Mouse (Mus musculus): Measurements from ENCODE around the gene Akap1. TPM values are rescaled to one million over a fixed set of nuclear protein-coding genes. Genes with fewer than 3 reads are reported as not detected.

Gene Akap1
- total RNA-seq, 2 experiments from 2014 or later: 43.6 to 47.6 TPM

DNA sequence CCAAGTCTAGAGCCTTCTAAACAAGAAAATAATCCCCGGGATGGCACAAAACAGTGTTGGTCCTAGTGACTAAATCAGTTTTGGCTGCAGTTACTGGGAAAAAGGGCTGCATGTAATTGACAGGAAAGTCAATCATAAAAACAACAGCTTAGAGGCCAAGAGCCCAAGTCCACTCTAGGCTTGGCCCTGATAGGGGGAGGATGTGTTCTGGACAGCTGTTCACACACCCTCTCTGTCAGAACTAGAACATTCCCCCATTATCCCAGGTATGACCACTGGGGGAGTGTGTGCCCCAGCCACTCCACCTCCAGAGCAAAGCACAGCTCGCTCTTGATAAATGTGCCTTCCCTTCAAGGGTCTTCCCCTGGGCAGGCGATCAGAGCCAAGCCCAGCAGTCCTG is 14.7 kb downstream of the Akap1 start:
- intact Hi-C loops (cut with DNase I): no loop called here
- DNase-seq (ENCODE audit: extremely low spot score in 1 of 2, low spot score in 2 of 2): no peak

DNA sequence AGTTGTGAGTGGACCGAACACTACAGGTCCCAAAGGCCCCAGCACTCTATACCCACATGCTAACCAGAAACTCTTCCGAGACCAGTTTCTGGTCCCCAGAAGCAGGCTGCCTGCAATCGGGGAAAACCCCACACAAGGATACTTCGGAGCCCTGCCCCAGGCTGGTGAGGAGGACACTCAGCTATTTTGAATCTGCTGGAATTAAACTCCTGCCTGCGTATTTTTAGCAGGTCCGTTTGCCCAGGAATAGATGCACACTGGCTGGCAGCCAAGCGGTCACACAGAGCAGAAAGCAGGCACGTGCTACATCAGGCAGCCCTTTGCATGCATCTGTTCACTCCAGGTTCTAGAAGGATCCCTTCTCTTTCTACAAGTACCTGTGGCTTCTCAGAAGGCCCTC is 15.1 kb downstream of the Akap1 start:
- intact Hi-C loops (cut with DNase I): no loop called here
- peak; percentile 62 to 80 for DNase-seq (ENCODE audit: extremely low spot score in 1 of 2, low spot score in 2 of 2)

DNA sequence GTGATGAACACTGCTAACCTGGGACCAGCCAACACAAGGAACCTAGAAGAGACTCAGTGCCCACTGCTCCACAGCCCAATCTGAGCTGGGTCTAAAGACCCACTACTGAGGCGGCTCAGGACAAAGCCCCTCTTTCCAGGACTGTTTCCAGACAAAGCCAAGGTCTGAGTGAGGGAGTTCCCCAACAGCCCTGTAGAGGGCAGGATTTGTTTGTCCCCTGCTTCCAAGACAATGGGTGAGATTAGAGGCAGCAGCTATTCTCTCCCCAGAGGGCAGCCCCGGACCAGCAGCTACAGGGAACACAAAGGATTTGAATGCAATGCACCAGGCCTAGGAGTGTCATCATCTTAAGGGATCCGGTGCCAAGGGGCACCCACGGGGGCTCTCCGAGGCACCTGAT is 15.8 kb downstream of the Akap1 start:
- intact Hi-C loops (cut with DNase I): no loop called here
- peak in 1 of 2 experiments; percentile 65 for DNase-seq (ENCODE audit: extremely low spot score in 1 of 2, low spot score in 2 of 2)

DNA sequence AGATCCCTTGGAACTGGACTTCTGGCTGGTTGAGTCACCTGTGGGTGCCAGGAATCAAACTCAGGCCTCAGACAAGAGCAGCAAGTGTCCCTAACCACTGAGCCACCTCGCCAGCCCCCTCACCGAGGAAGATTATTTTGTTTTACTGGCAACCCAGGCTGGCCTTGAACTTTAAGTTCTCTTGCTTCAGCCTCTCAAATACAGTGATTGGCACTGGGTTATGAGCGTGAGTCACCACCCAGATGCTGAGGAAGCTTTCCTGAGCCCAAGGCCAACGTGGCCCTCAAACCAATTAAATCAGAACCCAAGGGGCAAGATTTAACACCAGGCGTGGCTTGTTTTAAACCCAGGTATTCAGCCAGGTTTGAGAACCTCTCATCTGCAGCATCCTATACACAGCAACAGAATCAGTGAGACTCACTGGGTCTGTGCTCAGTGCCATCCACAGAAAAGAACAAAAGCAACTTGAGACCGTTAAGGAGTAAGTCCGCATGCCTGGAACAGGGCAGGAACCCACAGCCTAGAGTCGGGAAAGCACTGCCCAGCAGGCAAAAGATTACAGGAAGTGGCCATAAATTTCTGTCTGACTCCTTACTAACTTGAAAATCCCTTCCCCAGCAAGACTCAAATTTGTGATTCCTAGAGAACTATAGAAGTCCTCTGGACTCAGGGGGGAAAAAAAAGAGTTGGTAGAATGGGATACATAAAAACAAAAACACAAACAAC is 16.9 kb downstream of the Akap1 start:
- intact Hi-C loops (cut with DNase I): no loop called here
- DNase-seq (ENCODE audit: extremely low spot score in 1 of 2, low spot score in 2 of 2): no peak

DNA sequence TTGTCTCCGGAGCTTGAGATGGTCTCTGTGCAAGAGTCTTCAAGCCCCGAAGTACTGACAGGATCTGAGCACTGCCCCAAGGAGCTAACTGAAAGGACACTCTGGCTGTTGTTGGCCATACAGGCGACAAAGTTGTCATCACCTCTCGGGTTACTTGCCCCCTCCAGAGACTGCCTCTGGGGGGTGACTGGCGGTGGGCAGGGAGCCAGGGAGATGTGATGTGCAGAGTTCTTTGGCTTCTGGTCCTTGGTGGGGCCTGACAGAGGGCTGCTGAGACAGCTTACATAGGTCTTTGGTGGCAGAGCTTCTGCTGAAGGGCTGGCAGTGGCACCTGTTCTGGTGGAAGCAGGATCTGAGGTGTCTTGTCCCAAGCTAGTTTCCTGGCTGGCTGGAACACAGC is 20.0 kb downstream of the Akap1 start:
- DNase-seq (ENCODE audit: extremely low spot score in 1 of 2, low spot score in 2 of 2): no peak
- intact Hi-C loops (cut with DNase I): no loop called here

- intact Hi-C loops (cut with DNase I): no loop called here
- DNase-seq (ENCODE audit: extremely low spot score in 1 of 2, low spot score in 2 of 2): no peak
Measured at GRCm38 (mm10) chr11:88843305-88843704, 21.1 kb downstream of the Akap1 start.

DNA sequence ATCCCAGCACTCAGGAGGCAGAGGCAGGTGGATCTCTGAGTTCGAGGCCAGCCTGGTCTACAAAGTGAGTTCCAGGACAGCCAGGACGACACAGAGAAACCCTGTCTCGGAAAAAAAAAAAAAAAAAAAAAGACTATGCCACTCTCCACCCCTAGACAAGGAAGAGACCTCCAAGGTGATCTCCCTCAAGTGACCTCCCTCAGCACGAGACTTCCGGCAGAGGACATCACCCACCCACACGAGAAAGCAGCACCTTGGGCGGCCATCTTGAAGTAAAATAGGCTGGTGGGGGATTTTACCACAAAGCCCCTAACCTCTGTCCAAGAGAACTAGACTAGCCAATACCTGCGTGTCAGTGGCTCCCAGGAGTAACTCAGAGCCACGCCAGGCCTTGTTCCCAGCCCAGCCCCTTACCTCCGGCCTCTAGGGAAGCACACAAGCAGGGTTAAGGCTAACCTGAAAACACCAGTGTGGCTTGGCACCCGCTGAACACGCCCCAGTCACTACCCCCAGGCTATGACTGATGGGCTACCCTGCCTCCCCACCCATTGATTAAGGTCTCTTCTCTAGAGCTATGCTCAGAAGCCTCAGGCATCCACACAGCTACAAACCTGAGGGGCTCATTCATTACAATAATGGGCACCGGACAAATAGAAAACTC is 21.9 kb downstream of the Akap1 start:
- DNase-seq (ENCODE audit: extremely low spot score in 1 of 2, low spot score in 2 of 2): no peak
- intact Hi-C loops (cut with DNase I): no loop called here

DNA sequence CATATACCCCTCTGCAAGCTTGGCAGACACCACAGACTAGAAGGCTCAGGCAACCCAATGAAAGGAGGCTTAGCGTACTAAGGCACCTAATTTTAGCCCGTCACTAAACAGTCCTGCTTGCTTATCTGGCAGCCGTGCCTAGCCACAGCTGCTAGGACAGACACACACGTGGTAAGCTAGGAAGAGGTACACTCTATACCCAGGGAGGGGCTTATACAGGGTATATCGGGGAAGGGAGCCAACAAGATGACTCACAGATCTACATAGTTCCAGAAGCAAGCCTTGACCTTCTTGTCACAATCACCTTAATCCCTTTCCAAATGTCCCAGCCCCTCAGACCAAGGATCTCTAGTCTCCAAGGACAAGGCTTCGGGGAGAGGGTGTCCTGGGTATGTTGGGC is 23.0 kb downstream of the Akap1 start:
- DNase-seq (ENCODE audit: extremely low spot score in 1 of 2, low spot score in 2 of 2): no peak
- intact Hi-C loops (cut with DNase I): no loop called here

GRCm38 (mm10) chr11:88840724-88841350 is 23.5 kb downstream of the Akap1 start:
- no peak for DNase-seq (ENCODE audit: extremely low spot score in 1 of 2, low spot score in 2 of 2)

GRCm38 (mm10) chr11:88840292-88840691 is 24.1 kb downstream of the Akap1 start:
- intact Hi-C loops (cut with DNase I): no loop called here
- DNase-seq (ENCODE audit: extremely low spot score in 1 of 2, low spot score in 2 of 2): no peak

More at GRCm38 (mm10) chr11:88840724-88841350, 23.5 kb downstream of the Akap1 start:
- intact Hi-C loops (cut with DNase I): no loop called here

DNA sequence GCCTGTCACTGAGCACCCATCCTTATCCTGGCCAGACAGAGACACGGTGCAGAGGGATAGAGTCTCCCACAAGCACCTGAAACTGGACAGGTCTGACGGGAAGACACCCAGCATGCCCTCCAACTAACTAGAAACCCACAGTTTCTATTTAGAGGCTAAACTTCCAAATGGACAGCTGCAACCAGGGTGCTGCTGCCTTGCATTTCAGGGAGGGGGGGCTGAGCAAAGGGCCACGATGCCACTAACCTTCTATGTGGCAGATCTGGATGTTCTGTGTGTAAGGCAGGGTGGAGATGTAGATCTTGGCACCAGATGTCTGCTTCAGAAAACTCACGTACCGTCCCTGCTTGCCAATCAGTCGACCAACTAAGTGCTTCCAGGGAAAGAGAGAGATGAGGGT is 25.0 kb downstream of the Akap1 start:
- DNase-seq (ENCODE audit: extremely low spot score in 1 of 2, low spot score in 2 of 2): no peak
- intact Hi-C loops (cut with DNase I): no loop called here

DNA sequence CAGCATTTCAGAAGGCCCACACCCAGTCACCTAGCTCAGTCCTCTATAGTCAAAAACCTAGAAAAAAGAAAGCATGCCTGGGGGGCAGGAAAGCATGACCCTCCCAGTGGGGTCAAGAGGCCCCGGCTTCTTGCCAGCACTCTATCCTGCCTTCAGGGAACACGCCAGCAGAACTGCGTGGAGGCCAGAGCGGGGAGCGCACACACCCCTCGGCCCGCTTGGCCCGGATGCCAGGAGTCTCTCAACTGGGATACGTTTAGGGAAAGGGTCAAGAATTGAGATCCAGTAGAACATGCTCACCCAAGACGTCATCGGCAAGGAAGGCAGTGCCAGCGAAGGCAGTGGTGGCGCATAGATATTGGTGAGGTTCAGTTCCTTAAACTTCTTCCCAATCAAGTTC is 25.8 kb downstream of the Akap1 start:
- intact Hi-C loops (cut with DNase I): no loop called here
- DNase-seq (ENCODE audit: extremely low spot score in 1 of 2, low spot score in 2 of 2): no peak

DNA sequence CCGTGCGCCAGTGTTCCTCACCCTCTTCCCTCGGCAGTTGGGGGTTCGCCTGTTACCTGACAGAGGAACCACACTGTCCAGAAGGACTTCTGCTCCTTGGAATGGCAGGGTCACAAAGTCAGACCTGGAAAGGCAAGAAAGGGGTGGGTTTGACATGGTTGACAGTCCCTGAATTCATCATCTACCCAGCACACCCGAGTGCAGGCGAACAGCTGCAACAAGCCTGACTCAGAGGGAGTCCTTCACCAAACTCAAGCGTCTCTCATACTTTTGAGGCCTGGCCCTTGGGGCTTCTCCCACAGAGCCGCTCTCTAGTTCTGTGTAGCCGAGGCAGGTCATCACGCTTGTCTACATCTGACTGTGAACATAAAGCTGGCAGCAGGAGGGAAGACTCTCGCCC is 29.8 kb downstream of the Akap1 start:
- intact Hi-C loops (cut with DNase I): no loop called here

GRCm38 (mm10) chr11:88834134-88834533 is 30.3 kb downstream of the Akap1 start:
- intact Hi-C loops (cut with DNase I): no loop called here
- DNase-seq (ENCODE audit: extremely low spot score in 1 of 2, low spot score in 2 of 2): peak in 1 of 2 experiments; percentile 25

More for the DNA sequence above, 29.8 kb downstream of the Akap1 start:
- no peak for DNase-seq (ENCODE audit: extremely low spot score in 1 of 2, low spot score in 2 of 2)

- intact Hi-C loops (cut with DNase I): no loop called here
- peak in 1 of 2 experiments; percentile 15 for DNase-seq (ENCODE audit: extremely low spot score in 1 of 2, low spot score in 2 of 2)
Measured at GRCm38 (mm10) chr11:88833099-88833498, 31.3 kb downstream of the Akap1 start.

- DNase-seq (ENCODE audit: extremely low spot score in 1 of 2, low spot score in 2 of 2): no peak
- intact Hi-C loops (cut with DNase I): no loop called here
Measured at GRCm38 (mm10) chr11:88830257-88830804, 34.1 kb downstream of the Akap1 start.

DNA sequence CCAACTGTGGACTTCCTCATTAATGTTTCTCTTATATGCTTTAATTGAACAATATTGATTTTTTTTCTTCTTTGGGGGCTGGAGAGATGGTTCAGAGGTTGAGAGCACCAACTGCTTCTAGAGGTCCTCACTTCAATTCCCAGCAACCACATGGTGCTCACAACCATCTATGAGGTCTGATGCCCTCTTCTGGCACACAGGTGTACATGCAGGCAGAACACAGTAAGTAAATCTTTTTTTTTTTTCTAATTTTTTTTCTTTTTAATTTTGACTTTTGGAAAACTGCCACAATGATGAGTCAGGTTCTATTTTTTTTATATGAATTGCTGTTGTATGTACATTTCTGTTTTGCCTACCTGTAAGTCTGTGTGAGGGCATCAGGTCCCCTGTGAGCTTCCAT is 35.9 kb downstream of the Akap1 start:
- intact Hi-C loops (cut with DNase I): loop anchor here (10.0 kb wide), 1 partner anchor 274 kb away; no protein-coding TSS in a partner anchor
- no peak for DNase-seq (ENCODE audit: extremely low spot score in 1 of 2, low spot score in 2 of 2)

DNA sequence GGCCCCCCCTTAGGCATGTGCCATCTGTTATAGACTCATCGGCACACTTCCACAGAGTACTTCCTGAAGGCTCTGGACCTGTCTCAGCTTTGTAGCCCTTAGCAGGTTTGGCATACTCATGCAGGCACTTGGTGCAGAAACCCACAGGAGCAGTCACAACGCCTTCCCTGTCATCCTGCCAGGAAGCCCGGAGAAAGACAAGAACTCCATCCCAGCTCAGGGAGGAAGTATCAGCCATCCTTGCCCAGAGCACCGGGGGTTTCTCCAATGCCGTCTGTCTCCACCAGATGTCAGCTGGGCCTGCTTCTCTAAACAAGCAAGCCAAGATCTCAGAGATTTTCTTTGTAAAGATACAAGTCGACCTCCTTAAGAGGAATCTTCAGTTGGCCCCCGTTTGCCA is 38.5 kb downstream of the Akap1 start:
- intact Hi-C loops (cut with DNase I): loop anchor here (10.0 kb wide), 1 partner anchor 271 kb away; no protein-coding TSS in a partner anchor
- peak; percentile 24 to 59 for DNase-seq (ENCODE audit: extremely low spot score in 1 of 2, low spot score in 2 of 2)

DNA sequence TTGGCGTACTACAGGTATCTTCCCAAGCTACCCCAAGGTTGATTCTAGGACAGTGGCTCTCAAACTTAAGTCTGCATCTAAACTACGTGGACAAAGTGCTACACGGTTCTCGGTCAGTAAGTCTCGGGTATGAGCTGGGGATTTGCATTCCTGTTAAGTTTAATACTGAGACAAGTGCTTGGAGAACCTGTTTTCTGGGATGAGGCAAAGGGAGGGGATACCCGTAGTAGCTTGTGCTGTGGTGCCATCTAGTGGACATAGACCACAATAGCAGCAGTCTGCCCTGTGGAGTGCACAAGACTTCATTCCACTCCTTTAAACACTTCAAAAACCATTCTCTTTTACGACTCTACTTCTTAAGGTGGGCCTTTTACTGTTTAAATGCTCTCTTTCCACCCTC is 41.4 kb downstream of the Akap1 start:
- intact Hi-C loops (cut with DNase I): loop anchor here (1.0 to 10.0 kb wide), 5 partner anchors 268 to 856 kb away; no protein-coding TSS in a partner anchor
- peak; percentile 64 to 80 for DNase-seq (ENCODE audit: extremely low spot score in 1 of 2, low spot score in 2 of 2)
